Mouse (Mus musculus) limb, embryonic 11.5 days (tissue): ENCODE data around the gene Ift43. TPM values are rescaled to one million over a fixed set of nuclear protein-coding genes. Genes with fewer than 3 reads are reported as not detected.
A peak's percentile ranks its signal among the peaks of the same experiment; 100 is the strongest.

ENCODE experiments used
- ATAC-seq: fragments of 200-750 bp; cut with Nextera tagmentation; 2 replicates; pipeline ENCODE4 v1.8.0; 2017; ENCODE audit warnings: low read depth; ENCODE audit not compliant: insufficient number of reproducible peaks, low FRiP score, low TSS enrichment
- DNase-seq: peaks from one replicate; pipeline ENCODE4 v3.0.0-alpha.2; 2015; ENCODE audit warnings: low spot score
- H3K27ac ChIP-seq: fragments of 300-500 bp; sonication (generic); replicated peaks from 2 replicates; pipeline ENCODE4 v1.5.1; 2014; ENCODE audit warnings: low read depth, mild to moderate bottlenecking, low read length
- H3K27me3 ChIP-seq: fragments of 300-500 bp; sonication (generic); 2 replicates; pipeline ENCODE4 v1.6.1; 2014; ENCODE audit warnings: mild to moderate bottlenecking, low read length, mixed read lengths; ENCODE audit not compliant: control insufficient read depth, insufficient read depth
- H3K36me3 ChIP-seq: fragments of 300-500 bp; sonication (generic); 2 replicates; pipeline ENCODE4 v1.6.1; 2014; ENCODE audit warnings: mild to moderate bottlenecking, low read length, moderate library complexity, mixed read lengths; ENCODE audit not compliant: control insufficient read depth, insufficient read depth
- H3K4me1 ChIP-seq: fragments of 300-500 bp; sonication (generic); 2 replicates; pipeline ENCODE4 v1.6.1; 2014; ENCODE audit warnings: low read length, mixed read lengths; ENCODE audit not compliant: control insufficient read depth, insufficient read depth
- H3K4me2 ChIP-seq: fragments of 300-500 bp; sonication (generic); 2 replicates; pipeline ENCODE4 v1.6.1; 2014; ENCODE audit warnings: low read depth, mild to moderate bottlenecking, moderate library complexity; ENCODE audit not compliant: severe bottlenecking
- H3K4me3 ChIP-seq: fragments of 300-500 bp; sonication (generic); 2 replicates; pipeline ENCODE4 v1.5.1; 2014; ENCODE audit warnings: low read depth, low read length
- H3K9ac ChIP-seq: fragments of 300-500 bp; sonication (generic); 2 replicates; pipeline ENCODE4 v1.6.1; 2014; ENCODE audit warnings: mild to moderate bottlenecking, low read length
- H3K9me3 ChIP-seq: fragments of 300-500 bp; sonication (generic); 2 replicates; pipeline ENCODE4 v1.6.1; 2016; ENCODE audit warnings: low read length; ENCODE audit not compliant: control insufficient read depth
- WGBS: fragments of 180-500 bp; shearing (Covaris S2); extraction: QIAGEN DNeasy Blood & Tissue Kit; methylation state at CpG from one replicate; pipeline ENCODE4 v1.1.7; 2014; 5-methylcytosine and 5-hydroxymethylcytosine counted together
- polyA plus RNA-seq: library from polyadenylated mRNA; unstranded; fragments of >200 nt; fragmentation: Nextera tagmentation; extraction: Ambion mirVana; gene quantifications from 2 replicates; pipeline ENCODE4 v1.2.1, GENCODE M21; 2014

Gene Ift43
- polyA plus RNA-seq, 1 experiment from 2014 or later: 81.3 TPM

DNA sequence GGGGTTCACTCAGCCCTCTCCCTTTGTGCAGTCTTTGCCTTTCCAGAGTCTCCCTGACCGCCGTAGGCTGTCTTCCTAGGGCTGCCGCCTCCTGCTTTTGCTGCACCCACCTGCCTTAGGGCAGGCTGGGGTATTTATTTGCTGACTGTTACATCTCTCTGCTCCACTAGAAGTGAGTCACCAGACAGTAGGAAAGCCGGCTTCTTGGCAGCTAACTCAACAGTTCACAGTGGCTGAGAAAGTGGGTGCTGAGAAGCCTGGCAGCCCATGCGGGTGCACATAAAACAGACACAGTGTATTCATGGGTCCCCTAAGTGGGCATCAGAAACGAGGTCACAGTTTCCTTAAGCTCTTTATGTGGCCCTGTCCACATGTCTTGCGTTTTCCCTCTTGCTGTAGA is 3.5 kb downstream of the Ift43 start:
- 84% methylated on average over 7 of the region's 7 CpGs for WGBS
- DNase-seq (no peak), ATAC-seq (no peak)
- no peak overlapping the region for H3K4me3 ChIP-seq
- peaks cover 5% of the 10 kb centered on the region; the same call in 1 of the 2 replicates for H3K4me1 ChIP-seq
- no peak overlapping the region for H3K27ac ChIP-seq
- H3K9ac ChIP-seq: no peak overlapping the region
- H3K36me3 ChIP-seq: no peaks in the 10 kb centered on the region
- no peaks in the 10 kb centered on the region for H3K9me3 ChIP-seq
- no peaks in the 10 kb centered on the region for H3K27me3 ChIP-seq
- no peak overlapping the region for H3K4me2 ChIP-seq

DNA sequence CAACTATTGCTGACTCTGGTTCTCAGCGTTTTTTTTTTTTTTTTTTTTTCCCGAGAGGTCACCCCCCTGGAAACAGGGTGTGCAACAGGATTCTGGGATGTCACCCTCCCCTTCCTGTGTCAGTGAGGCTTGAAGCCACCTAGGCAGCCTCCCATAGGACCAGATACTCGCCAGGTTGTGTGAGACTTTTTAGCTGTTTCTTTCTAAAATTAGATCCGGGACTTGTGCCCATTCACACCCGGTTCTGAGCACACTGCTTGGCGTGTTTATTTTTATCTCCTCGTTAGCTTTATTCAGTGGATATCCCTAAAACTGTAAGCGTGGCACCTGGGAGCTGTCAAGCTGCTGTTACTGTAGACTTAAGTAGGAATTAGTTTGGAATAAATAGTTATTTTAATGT is 4.2 kb downstream of the Ift43 start:
- 78% methylated on average over 8 of the region's 8 CpGs for WGBS
- Histone ChIP-seq H3K9ac (no peak overlapping the region), H3K4me1 (peaks cover 11% of the 10 kb centered on the region; the same call in 1 of the 2 replicates), H3K27ac (no peak overlapping the region), H3K9me3 (no peaks in the 10 kb centered on the region), H3K36me3 (no peaks in the 10 kb centered on the region), H3K4me3 (no peak overlapping the region), H3K27me3 (no peaks in the 10 kb centered on the region), H3K4me2 (no peak overlapping the region)
- ATAC-seq: no peak
- DNase-seq: no peak

DNA sequence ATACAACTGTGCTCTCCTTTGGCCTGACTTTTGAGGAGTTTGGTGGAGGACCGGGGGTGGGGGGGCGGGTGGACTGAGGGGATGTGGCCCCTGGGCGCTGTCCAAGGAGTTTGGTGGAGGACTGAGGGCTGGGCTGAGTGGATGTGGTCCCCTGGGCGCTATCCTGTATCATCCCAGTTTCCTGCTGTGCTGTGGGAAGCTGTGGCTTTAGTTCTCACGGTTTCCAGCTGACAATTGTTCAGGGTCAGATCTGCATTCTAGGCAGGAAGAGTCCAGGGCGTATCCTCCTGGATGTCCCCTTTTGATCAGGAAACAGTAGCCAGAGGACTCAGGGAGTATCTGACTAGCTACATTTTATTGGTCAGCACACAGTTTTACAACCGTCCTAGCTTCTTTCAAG is 5.7 kb downstream of the Ift43 start:
- Histone ChIP-seq H3K27ac (no peak overlapping the region), H3K9me3 (no peaks in the 10 kb centered on the region), H3K9ac (no peak overlapping the region), H3K27me3 (no peaks in the 10 kb centered on the region), H3K4me2 (no peak overlapping the region), H3K4me3 (no peak overlapping the region), H3K4me1 (peaks cover 14% of the 10 kb centered on the region), H3K36me3 (no peaks in the 10 kb centered on the region)
- WGBS: 78% methylated on average over 7 of the region's 7 CpGs
- DNase-seq (no peak), ATAC-seq (no peak)

DNA sequence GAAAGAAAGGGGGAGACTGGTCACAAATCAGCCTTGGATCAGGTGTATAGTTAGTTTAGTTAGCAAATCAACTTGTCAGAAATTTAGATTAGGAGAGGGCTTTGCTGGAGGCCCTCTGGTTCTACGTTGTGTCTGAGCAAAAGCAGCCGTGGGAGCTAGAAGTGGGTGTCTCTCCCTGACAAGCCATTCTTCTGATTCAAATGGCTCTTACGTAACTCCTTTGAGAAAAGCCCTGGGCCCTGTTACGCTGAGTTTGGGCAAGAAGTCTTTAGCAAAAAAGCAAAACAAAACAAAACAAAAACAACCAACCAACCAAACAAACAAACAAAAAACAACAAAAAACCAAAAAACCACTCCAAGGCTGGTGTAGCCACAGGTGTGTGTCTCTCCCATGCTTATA is 8.4 kb downstream of the Ift43 start:
- H3K27ac ChIP-seq: no peak overlapping the region
- H3K9me3 ChIP-seq: no peaks in the 10 kb centered on the region
- no peaks in the 10 kb centered on the region for H3K27me3 ChIP-seq
- no peak overlapping the region for H3K4me3 ChIP-seq
- H3K36me3 ChIP-seq: no peaks in the 10 kb centered on the region
- WGBS: 78% methylated on average over 4 of the region's 4 CpGs
- DNase-seq: no peak
- no peak overlapping the region for H3K9ac ChIP-seq
- no peak for ATAC-seq
- no peak overlapping the region for H3K4me2 ChIP-seq
- peaks cover 11% of the 10 kb centered on the region for H3K4me1 ChIP-seq

DNA sequence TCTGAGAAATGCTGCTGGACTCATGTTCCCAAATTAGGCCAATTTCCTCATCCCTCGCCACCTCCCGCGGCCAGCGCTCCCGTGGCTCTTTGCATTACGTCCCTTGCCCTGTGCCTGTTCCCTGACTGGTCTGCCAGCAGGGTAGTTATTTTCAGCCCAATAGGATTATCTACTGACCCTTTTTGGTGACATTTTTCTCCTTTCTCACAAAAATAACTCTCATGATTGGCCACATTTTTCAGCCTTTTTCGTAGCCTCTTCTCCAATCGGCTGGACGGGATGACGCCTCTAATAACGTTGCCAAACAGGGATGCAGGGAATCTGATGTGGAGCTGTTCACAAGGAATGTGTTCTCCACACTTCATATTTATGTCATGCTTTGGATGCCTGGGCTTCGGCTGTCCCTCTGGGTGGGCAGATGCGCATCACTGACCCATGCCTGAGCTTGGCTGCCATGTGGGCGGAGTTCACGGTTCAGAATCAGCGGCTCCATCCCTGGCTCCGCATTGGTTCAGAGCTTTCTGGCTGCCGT is 9.3 kb downstream of the Ift43 start:
- Histone ChIP-seq H3K4me1 (peaks cover 11% of the 10 kb centered on the region), H3K27ac (no peak overlapping the region), H3K9me3 (no peaks in the 10 kb centered on the region), H3K27me3 (no peaks in the 10 kb centered on the region), H3K4me2 (no peak overlapping the region), H3K36me3 (no peaks in the 10 kb centered on the region), H3K4me3 (no peak overlapping the region), H3K9ac (no peak overlapping the region)
- ATAC-seq: no peak
- peak; percentile 32 for DNase-seq
- 46% methylated on average over 18 of the region's 18 CpGs for WGBS

DNA sequence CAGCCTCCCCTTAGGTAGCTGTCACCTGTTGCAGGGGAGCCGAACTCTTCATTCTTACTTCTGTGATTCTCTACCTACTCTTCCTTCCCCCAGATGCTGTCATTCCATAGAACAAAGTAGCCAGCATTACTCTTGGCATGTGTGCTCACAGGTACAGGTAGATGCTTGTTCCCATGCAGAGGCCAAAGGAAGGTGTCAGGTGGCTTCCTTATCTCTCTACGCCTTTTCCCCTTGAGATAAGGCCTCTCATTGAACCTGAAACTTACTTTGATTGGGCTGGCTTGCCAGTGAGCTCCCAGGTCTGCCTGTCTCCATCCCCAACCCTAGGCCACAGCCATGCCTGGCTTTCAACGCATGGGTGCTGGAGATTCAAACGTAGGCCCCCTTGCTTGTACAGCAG is 11.7 kb downstream of the Ift43 start:
- peaks cover 11% of the 10 kb centered on the region for H3K4me1 ChIP-seq
- no peaks in the 10 kb centered on the region for H3K36me3 ChIP-seq
- no peak overlapping the region for H3K4me3 ChIP-seq
- H3K27ac ChIP-seq: no peak overlapping the region
- no peak for ATAC-seq
- DNase-seq: no peak
- no peaks in the 10 kb centered on the region for H3K27me3 ChIP-seq
- H3K9ac ChIP-seq: no peak overlapping the region
- 92% methylated on average over 4 of the region's 4 CpGs for WGBS
- H3K9me3 ChIP-seq: no peaks in the 10 kb centered on the region
- no peak overlapping the region for H3K4me2 ChIP-seq

DNA sequence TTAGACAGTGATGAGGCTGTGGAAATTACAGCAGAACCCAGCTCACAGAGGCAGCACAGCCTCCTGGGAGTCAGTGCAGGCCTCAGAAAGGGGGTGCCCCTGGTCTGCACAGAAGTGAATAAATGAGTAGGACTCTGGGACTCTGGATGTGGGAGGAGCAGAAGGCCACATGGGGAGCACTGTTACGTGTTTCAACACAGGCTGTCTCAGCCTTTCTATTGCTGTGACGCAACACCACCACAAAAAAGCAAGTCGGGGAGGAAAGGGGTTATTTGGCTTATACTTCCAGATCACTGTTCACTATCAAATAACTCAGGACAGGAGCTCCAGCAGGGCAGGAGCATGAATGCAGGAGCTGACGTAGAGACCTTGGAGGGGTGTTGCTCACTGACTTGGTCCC is 13.5 kb downstream of the Ift43 start:
- WGBS: 89% methylated on average over 4 of the region's 4 CpGs
- Histone ChIP-seq H3K4me2 (no peak overlapping the region), H3K36me3 (no peaks in the 10 kb centered on the region), H3K4me1 (peaks cover 11% of the 10 kb centered on the region), H3K9me3 (no peaks in the 10 kb centered on the region), H3K9ac (no peak overlapping the region), H3K27me3 (no peaks in the 10 kb centered on the region), H3K4me3 (no peak overlapping the region), H3K27ac (no peak overlapping the region)
- no peak for ATAC-seq
- no peak for DNase-seq

DNA sequence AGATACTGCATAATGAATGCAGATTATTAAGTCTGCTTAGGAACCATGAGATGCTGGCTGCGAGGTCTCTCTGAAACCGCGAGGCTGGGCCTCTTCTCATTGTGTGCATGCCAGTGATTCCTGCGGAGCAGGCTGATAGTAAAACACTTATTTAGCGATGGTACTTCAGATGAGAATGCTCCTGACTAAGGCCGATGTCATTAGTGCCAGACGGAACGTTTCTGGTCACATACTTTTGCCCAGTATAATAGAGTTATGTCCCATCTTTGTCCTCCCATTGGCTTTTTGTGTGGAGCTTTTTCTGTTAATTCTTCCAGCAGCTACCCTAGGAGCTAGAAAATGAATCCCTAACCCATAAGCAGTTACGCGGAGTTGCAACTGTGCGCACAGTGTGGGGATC is 15.4 kb downstream of the Ift43 start:
- ATAC-seq: no peak
- H3K9ac ChIP-seq: no peak overlapping the region
- WGBS: 89% methylated on average over 11 of the region's 11 CpGs

DNA sequence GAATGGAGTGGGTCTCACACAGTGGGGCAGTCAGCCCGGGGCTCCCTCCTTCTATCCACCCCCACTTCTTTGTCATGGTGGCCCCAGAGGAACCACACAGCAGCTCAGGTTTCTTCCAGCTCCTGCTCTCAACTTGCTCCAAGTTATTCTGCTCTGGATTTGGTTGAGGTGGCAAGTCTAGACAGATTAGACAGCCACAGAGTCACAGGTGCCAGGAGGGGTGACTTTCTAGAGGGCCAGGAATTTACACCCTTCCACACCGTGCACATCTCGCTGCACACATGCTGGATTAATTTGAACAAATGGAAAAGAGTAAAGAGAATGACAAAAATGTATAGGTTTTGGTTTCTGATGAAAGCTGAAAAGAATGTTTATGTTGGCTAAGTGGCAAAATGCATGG is 18.4 kb downstream of the Ift43 start:
- Histone ChIP-seq H3K9ac (no peak overlapping the region), H3K9me3 (no peaks in the 10 kb centered on the region), H3K4me1 (no peaks in the 10 kb centered on the region), H3K36me3 (no peaks in the 10 kb centered on the region), H3K27ac (no peak overlapping the region), H3K27me3 (no peaks in the 10 kb centered on the region), H3K4me2 (no peak overlapping the region), H3K4me3 (no peak overlapping the region)
- ATAC-seq (no peak), DNase-seq (no peak)
- WGBS: 75% methylated on average over 3 of the region's 3 CpGs

More for the DNA sequence above, 15.4 kb downstream of the Ift43 start:
- Histone ChIP-seq H3K4me2 (no peak overlapping the region), H3K4me3 (no peak overlapping the region), H3K9me3 (no peaks in the 10 kb centered on the region), H3K27ac (no peak overlapping the region), H3K4me1 (no peaks in the 10 kb centered on the region), H3K27me3 (no peaks in the 10 kb centered on the region), H3K36me3 (no peaks in the 10 kb centered on the region)
- no peak for DNase-seq
